Mouse (Mus musculus) brain, embryonic 14.5 days (tissue): ENCODE data around the gene N4bp2. TPM values are rescaled to one million over a fixed set of nuclear protein-coding genes. Genes with fewer than 3 reads are reported as not detected.

Source experiments
- DNase-seq: peaks from one replicate; pipeline ENCODE4 v3.0.0-alpha.2; 2011; ENCODE audit warnings: low read depth
- CTCF ChIP-seq: fragments of 200-500 bp; IDR thresholded peaks from 2 replicates; pipeline ENCODE4 v1.5.1; 2012; ENCODE audit warnings: inconsistent platforms, mild to moderate bottlenecking, moderate library complexity, borderline replicate concordance; ENCODE audit not compliant: insufficient read depth, insufficient read length; ENCODE audit errors: extremely low read depth
- POLR2A ChIP-seq: fragments of 200-500 bp; IDR thresholded peaks from 2 replicates; pipeline ENCODE4 v1.6.1; 2012; ENCODE audit warnings: mild to moderate bottlenecking, inconsistent platforms, borderline replicate concordance; ENCODE audit not compliant: poor library complexity, insufficient read depth, insufficient read length, severe bottlenecking; ENCODE audit errors: extremely low read depth
- polyA plus RNA-seq: library from polyadenylated mRNA; depleted of rRNA; stranded (reverse); fragments of >200 nt; gene quantifications from 2 replicates; pipeline ENCODE4 v1.2.3, GENCODE M21; 2012; rRNA removed

The N4bp2 gene
- polyA plus RNA-seq, 1 experiment, result 31.4 TPM

GRCm38 (mm10) chr5:65875269-65875668, 111.9 kb downstream of the N4bp2 start:
- no peak for DNase-seq
- TF ChIP-seq POLR2A (no peak), CTCF (no peak)

- TF ChIP-seq CTCF (no peak), POLR2A (no peak)
- no peak for DNase-seq
These were observed 115.0 kb downstream of the N4bp2 start for GRCm38 (mm10) chr5:65878367-65878766.

Other genes starting within 250 kb of the N4bp2 start
- gene Smim14, start 226.3 kb upstream of the N4bp2 start, polyA plus RNA-seq, result 118 and 119 TPM in 2 replicates
- 88.9 and 105 TPM in 2 replicates for gene Ube2k, start 226.3 kb upstream of the N4bp2 start, polyA plus RNA-seq
- 81.5 and 84.1 TPM in 2 replicates for gene Pds5a, start 65.2 kb upstream of the N4bp2 start, polyA plus RNA-seq
- 0.28 and 0.38 TPM in 2 replicates for gene Rhoh, start 97.7 kb downstream of the N4bp2 start, polyA plus RNA-seq
- not detected in 2 replicates for gene Chrna9, start 171.4 kb downstream of the N4bp2 start, polyA plus RNA-seq
- 0.10 TPM in 1 of 2 replicates, not detected in the other for gene 9130230L23Rik, start 240.8 kb downstream of the N4bp2 start, polyA plus RNA-seq